Mouse (Mus musculus): Measurements from ENCODE around the gene Aldh1a3.

Gene Aldh1a3

DNA sequence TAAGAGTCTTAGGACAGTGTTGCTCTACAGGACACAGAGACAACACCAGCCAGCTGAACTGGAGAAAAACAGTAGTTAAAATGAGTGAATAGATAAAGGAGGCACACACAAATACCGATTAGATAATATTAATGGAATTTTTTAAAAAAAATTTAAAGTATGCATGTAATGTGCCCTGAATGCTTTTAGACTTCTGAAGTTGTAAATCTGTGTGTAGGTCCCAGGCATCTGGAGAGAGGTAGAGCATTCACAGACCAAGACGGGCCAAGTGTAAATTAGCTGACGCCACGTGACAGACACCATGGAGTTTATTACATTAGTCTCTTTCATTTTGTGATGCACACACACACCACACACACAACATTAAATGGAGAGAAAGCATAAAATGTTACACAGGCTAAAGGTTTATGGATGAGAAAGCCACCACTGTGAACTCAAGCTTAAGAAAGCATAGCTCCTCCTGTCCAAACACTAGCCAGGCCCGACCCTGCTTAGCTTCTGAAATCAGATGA is 57.3 kb downstream of the Aldh1a3 start:
- no peak for DNase-seq (ENCODE audit: low read depth, low spot score)

DNA sequence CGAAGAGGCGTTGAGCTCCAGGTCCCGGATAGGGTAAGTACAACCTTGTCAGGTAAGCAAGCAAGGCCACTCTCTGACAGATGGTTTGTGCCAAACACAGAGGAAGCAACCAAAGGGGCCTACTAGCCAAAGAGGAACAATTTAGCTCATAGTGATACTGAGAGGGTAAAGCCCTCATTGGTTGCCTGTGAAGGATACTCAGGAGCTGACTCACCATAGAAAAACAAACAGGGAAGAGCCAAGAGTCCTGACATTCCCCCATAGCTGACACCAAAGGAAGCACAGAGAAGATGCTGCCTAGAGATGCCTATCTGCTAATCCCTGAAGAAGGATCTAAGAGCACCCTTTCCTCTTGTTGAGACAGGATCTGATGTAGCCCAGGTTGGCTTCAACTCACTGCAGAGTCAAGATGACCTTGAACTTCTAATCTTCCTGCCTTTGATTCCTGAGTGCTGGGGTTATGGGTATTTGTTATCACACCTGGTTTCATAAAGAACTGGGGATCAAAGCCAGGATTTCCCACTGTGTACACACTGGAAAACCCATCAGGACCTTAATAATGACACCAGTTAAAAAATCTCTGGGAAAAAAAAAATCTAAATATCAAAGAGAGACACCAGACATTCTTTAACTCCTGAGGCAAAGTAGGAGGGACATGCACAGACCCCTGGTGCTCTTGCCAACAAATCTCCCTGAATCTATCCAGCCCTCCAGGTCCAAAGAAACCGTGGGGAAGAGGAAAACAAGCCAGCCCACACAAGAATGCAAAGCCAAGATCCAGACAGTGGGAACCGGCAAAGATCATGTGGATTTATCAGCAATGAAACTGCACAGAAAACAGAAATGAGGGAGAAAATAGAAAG is 58.0 kb downstream of the Aldh1a3 start:
- no peak for DNase-seq (ENCODE audit: low read depth, low spot score)

DNA sequence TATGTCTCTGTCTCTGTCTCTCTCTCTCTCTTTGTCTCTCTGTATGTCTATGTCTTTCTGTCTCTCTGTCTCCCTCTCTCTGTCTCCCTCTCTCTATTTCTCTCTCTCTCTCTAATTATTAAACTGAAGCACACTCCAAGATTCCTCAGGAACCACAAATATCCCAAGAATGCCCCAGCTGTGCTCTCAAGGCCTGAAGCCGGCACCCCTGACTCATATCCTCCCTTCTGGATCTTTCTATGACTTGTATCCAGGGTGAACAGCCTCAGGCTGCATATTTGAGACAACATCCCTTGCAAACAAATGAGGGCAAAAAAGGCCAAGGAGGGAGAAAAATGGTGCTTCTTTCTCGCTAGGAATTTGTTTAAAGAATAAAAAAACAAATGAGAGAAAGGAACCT is 61.4 kb downstream of the Aldh1a3 start, which contains the start of gene Gm10974:
TSS of gene Gm10974 (plus strand) at position 2 of the 400 bp plus-strand sequence.
- no peak for DNase-seq (ENCODE audit: low read depth, low spot score)

DNA sequence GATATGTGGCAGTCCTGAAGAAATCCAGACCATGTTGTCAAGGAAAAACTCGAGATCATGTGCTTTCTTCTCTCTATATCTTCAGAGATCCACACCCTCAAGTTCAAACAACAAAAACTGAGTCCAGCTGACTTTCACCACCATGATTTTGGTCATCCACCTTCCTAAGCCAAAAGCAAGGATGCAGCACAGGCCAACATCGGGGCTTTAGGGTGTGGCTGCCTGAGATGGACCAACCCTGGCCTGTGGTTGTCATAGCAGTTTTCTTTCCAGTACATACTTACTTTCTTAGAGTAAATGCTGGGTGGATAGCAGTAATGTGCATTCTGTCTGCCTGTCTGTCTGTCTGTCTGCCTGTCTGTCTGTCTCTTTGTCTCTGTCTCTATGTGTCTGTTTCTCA is 61.9 kb downstream of the Aldh1a3 start:
- no peak for DNase-seq (ENCODE audit: low read depth, low spot score)

DNA sequence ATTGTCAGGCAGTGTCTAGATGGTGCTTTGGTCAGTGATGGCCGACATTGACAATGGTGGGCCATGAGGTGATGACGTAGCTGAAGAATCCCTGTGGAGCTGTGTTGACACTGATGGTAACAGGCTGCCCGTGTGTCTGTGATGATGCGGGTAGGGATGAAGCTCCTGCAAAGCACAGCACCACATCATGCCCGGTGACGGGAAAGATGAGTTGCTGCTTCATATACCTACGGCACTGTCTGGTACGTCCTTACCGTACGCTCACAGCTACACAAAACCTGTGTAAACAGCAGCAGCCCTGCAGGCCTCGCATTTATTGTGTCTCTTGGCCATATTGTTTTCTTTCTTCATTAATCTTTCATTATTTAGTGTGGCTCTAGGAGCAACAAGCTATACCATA is 62.8 kb downstream of the Aldh1a3 start:
- DNase-seq (ENCODE audit: low read depth, low spot score): no peak

DNA sequence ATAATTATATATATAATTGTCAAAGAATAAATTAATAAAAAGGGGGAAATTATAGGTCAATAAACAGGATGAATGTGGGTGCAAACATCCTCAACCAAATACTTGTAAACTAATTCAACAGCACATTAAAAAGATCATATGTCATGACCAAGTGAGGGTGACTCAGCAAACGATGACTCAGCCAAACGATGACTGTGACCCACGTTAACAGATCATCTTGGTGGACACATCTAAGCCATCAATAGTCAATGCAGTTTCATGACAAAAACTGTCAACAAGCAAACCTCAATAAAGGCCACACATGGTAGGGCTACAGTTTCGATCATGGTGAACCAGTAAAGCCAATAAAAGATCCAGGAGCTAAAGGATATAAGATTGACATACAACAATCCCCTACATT is 68.3 kb downstream of the Aldh1a3 start:
- no peak for DNase-seq (ENCODE audit: low read depth, low spot score)

DNA sequence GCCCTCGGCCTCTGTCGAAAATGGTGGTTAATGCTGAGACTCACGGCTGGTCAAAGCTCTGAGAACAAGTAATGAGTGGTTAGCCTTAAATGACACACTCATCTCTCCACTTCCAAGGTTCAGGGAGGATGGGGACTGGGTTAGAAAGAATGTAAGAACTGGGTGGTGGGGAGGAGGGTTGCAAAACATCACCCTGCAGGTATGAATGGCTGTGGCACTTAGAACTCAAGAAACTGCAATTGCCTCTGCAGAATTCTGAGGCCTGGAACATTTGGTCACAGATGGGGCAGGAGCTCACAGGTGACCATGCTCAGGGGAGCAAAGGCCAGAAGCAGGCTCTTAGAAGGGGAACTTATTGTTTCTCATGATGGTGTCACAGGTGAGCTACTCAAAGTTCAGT is 68.9 kb downstream of the Aldh1a3 start:
- DNase-seq (ENCODE audit: low read depth, low spot score): no peak

DNA sequence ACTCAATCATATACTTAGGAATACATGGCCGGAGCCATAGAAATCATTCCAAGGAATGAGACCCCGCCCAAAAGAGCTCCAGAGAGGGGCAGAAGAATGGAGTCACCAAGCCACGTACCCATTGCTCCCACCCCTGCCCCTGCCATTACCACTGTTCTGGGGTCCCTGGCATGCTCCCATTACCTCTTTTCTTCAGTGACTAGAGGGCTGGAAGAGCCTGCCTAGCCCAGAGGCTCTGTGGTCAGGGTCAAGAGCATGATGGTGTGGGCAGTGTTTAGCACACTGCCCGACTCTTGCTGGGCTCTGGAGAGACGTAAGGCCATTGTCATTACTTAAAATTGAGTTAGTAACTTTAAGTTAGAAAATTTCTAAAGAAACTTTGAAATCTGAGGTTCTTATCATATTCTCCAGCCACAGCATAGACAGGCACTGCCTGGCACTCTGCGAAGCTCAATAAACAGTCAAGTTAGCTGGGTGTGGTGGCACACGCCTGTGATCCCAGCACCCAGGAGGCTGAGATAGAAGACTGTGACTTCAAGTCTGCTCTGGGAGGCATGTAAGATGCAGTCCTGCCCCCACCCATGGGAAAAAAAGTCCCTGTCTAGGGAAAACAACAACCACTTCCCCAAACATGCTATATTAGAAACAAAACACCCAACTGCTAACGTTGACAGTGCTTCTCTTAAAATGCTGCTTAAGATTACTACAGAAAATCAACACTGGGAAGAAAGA is 71.4 kb downstream of the Aldh1a3 start:
- DNase-seq (ENCODE audit: low read depth, low spot score): no peak

DNA sequence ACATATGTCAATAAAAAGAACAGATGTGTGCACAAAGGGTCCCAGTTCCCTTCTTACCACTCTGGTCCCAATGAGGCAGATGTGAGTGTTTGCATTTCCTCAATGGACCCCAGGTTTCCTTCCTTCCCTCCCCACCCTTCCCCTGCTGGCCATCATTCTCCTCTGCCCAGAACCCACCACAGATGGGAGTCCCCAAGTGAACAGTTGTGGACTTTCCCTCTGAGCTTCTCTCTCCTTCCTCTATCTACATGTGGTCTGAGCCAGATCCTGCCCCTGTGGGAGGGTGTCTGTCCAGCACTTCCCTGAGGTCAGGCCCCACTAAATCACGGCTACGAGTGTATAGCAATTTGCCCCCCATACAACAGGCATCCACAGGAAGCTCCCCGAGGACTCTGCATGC is 72.4 kb downstream of the Aldh1a3 start:
- DNase-seq (ENCODE audit: low read depth, low spot score): no peak

DNA sequence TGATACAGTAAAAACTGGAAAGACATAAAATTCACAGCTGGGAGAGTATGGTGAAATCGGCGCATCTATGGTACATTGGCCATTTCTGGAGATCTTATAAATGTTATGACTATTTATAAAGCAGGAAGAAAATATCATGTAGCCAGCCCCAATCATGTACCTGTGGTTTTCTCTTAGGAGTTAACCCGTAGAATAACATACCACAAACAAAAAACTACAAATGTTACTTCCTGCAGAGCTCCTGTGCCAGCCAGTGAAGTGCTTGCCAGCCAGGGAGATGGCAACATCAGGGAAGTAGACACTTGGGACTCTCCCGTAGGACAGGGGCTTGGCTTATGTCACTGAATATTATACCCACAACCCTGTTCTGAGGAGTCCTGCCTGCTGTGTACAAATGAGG is 76.2 kb downstream of the Aldh1a3 start:
- DNase-seq (ENCODE audit: low read depth, low spot score): no peak

DNA sequence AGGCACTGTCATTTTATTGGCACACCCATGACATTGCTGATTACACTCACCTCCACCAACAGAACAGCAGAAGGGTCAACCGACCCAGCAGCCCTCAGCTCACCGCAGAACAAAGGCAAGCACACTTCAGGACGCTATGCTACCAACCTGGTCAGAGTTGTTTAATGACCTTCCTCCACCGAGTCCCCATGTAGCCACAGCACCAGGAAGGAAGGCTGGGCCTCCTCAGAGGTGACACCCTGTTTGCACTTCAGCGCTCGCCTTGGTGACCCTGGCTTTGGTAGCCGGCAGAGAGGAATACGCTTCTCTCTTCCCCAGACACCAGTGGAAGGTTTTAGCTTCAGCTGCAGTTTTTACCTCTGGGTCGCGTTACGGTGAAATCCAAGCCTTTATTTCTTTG is 77.6 kb downstream of the Aldh1a3 start:
- no peak for DNase-seq (ENCODE audit: low read depth, low spot score)

DNA sequence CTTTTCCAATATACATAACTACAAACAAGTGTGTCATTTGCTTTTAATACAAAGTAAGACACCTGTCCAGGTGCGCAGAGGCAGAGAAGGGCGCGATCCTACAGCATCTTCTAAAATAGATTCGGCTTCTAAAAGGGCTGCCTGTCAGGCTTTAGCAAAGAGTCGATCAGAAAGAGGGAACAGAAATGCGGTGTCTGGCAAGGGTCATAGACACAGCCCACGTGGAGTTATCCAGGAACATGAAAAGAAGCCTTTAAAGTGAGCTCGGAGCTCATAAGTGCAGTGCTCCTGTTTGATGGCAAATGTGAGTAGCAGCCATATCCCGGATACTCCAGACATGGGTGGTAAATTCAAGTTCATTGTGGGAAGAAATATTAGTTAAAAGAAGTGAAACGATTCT is 78.7 kb downstream of the Aldh1a3 start:
- DNase-seq (ENCODE audit: low read depth, low spot score): no peak

DNA sequence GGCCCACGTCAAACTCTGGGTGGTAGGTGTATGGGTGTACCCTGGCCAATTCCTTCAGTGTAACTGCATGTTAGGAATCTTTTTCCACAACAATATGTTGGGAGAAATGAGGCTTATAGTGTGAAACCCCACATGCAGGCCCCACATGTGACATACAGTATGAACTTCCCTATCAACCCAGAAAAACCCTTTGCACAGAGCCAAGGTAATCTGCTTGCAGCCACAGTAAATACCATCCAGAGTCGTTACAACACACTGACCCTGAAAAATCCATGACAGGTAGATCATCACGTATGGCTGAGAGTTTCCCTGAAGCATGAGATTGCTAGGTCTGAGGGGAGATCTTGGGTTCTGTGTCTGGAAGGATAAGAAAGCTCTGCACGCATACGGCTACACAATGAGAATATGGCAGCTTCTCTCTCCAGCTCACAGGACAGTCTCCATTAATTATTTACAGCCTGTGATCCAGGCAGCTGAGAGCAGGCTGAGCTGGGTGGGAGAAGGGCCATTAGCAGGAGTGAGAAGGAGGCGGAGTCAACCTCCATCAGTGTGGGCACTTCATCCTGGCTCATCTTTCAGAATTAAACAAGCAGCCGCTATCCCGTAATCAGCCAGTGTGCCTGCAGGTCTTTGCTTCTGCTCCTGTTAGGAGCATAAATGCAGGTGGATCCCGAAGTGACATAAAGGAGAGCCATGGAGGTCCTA is 80.2 kb downstream of the Aldh1a3 start:
- DNase-seq (ENCODE audit: low read depth, low spot score): no peak

DNA sequence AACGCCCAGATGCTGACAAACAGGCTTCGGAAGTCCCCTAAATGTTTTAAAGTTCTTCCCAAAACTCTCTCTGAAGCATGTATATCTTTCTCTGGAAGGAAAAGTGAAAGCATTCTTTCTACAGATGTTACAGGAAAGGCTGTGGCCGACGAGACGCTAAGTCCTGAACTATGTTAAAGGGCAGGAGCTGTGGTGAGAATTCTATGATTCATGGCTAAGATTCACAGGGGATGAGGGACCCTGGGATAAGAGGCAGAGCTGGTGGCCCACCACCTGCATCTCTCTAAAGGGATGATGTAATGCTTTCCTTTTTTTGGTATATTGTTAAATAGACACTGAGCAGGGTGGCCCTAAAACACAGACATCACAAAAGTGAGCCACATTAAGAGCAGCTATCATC is 84.0 kb downstream of the Aldh1a3 start:
- no peak for DNase-seq (ENCODE audit: low read depth, low spot score)

DNA sequence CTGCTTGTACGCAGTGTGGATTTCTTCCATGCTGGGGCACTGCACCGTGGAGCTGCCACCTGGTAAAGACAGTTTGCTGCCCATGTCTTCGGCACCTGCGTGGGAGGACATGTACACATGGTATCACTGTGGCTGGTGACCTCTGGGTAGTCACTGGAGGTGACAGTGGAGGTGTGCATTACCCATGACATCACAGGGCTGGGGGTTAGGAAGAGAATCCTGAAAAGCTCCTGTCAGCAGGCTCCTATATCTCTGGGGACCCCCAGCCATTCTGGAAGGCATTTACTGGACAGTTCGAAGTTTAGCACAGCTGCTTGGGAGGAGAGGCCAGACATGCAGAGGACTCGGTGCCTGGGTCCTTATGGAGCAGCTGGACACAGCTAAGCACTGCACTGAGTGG is 84.5 kb downstream of the Aldh1a3 start:
- no peak for DNase-seq (ENCODE audit: low read depth, low spot score)

DNA sequence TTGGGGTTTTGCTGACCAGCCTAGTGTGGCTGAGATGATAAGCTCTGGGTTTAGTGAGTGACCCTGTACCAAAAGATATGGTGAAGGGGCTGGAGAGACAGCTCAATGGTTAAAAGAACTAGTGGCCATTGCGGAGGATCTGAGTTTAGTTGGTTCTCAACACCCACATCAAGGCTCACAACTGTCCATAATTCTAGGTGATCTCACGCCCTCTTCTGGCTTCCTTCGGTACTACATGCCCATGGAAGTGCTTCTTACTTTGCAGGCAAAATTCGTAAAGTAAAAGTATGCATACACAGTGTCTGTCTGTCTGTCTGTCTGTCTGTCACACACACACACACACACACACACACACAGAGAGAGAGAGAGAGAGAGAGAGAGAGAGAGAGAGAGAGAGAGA is 85.0 kb downstream of the Aldh1a3 start:
- DNase-seq (ENCODE audit: low read depth, low spot score): peak; percentile 27

All from CD4-positive helper T cell, adult 2 months (primary cell).